Mouse (Mus musculus) adrenal gland, postnatal 14 days (tissue): ENCODE data around the gene Wwc2. TPM values are rescaled to one million over a fixed set of nuclear protein-coding genes. Genes with fewer than 3 reads are reported as not detected.

ENCODE experiments used
- DNase-seq: peaks from one replicate; pipeline ENCODE4 v3.0.0; 2021; ENCODE audit warnings: mixed read lengths
- total RNA-seq: library from RNA; stranded (reverse); gene quantifications from 2 replicates; pipeline ENCODE4 v1.2.3, GENCODE M21; 2021

Gene Wwc2
- total RNA-seq, 1 experiment from 2014 or later = 26.5 TPM

- peak; percentile 70 for DNase-seq
These were observed 904 bp downstream of the Wwc2 start for GRCm38 (mm10) chr8:47989655-47990385.

GRCm38 (mm10) chr8:47989211-47989610, 1.5 kb downstream of the Wwc2 start:
- no peak for DNase-seq

DNA sequence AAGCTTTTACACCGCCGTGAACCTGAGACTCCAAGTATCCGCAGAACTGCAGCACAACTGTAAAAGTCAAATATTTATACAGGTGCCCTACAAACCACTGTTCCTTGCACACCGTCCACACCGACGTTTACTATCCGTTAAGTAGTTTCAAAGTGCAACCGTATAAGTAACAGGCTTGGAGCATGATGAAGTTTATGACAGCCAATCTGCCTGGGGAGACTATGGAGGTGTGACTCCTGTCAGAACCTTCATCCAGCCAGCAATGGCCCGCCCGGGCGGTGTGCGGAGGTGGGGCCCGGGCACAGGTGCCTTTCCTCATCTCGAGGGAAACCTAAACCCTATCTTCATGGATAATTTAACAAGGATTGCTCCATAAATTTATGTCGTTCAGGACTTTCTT, 2.6 kb downstream of the Wwc2 start:
- DNase-seq = no peak

DNA sequence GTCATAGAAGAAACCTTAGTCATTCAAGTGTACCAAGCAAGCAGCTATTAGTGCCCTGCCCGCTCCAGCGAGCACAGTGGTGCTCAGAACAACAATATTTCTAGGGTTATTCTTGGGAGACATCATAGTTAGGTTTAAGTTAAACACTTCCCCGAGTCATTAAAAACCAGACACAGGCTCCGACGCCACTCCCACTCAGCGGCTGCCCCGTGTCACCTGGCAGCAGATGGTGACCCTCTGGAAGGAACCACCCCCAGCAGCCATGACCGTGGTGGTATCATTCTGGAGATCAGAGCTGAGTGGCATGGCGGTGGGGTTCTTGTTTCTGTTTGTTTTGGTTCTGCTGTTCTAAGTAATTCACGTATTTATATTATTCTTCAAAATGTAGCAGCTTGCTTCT, 5.1 kb downstream of the Wwc2 start:
- no peak for DNase-seq

- no peak for DNase-seq
These were observed 5.5 kb downstream of the Wwc2 start for GRCm38 (mm10) chr8:47985243-47985642.

GRCm38 (mm10) chr8:47981075-47981474, 9.6 kb downstream of the Wwc2 start:
- no peak for DNase-seq

DNA sequence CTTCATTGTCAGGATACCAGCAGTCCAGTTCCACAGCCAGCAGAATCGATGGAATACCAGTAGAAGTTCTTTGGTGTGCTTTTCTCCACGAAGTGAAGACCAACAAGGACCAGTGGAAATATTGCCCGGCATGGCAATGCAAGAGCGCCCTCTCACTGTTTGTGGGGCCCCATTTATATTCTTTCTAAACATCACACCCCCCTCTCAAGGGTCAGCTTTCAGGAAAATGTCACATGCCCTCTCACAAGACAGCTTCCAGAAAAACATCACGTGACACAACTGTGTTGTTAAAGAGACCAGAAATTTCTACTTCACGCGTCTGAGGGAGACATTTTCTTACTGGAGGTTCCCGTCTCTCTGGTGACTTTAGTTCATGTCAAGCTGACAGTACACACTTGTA, 10.8 kb downstream of the Wwc2 start:
- DNase-seq = no peak

GRCm38 (mm10) chr8:47978755-47979154, 12.0 kb downstream of the Wwc2 start:
- peak; percentile 59 for DNase-seq

DNA sequence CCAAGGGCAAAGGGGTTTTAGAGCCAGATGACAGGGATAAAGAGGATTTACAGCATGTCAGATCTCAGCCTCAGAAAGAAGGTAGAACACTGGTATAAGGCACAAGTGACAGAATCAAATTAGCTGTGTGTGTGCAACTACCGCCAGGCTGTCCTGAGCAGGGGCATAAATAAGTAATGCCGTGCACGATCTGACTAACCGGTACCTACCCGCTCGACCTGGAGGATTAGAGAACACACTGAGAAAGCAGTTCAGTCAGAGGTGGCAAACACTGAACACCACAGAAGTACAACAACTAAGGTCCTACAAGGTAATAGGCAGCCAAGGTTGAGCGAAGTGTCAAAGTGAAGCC, 15.8 kb downstream of the Wwc2 start:
- DNase-seq = no peak

DNA sequence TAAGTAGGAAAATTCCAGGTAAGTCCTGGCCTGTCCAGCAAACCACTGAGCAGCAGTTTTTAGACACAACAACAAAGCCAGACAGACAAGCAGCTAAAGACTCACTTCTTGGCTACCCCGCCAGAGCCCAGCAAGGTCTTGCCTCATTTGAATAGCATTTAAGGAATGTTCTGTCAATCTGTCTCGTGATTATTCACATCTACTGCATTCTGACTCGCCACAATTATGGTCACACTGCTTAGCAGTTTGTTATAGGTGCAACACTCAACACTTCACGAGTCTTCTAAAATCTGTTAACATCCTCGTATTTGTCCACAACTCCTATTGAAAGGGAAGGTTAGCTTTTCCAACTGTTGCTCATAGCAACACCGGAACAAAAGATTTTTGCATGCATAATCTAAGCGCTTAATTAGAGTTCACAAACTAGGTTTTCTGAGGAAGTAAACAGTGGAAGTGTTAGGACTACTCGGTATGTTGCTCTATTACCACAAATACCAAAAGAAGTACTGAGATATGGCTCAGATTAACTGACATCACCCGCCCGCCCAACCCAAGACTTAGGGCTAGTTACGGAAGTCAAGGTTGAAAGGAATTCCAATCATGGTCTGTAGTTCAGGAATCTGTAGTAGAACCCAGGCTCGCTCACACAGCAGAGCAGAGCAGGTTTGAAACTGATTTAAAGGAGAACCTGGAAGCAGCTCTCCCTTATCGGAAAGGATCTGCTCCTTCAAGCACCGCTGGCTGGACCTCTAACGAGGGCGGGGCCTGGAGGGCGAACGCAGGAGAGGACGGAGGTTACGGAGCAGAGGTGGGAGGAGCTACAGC, 16.4 kb downstream of the Wwc2 start:
- peak; percentile 92 for DNase-seq

DNA sequence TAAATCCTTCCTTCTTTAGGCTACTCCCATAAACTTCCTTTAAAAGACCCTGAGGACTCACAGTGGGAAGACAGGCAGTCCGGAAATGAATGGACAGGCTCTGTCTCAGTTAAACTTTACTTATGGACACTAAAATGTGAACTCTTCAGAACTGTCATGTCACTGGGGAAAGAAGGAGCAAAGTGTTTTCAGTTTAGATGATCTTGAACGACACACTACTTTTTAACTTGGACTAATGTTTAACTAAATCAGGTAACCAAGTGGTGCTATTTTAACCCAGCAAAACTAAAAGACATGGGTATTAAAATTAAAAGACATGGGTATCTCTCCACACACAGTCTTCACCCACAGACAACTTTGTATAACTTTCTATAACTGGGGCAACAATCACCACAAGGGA, 19.6 kb downstream of the Wwc2 start:
- no peak for DNase-seq

DNA sequence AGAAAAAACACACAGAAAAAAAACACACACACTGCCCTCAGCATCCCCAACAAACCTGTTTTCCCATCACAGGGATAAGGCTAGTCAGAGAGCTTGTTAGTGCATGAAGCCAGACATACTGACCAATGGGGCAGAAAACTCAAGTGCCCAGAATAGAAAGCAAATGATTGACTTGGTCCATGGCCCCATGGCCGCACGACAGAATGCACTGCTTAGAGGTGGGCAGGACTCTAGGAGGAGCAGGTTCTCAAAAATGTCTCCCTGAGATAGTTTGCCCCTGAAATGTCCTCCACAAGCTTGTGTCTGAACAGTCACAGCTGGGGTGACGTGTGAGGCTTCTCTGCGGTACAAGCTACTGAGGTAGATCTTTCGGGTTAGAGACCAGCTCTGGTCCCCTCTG, 20.1 kb downstream of the Wwc2 start:
- DNase-seq = no peak

- DNase-seq = no peak
These were observed 23.4 kb downstream of the Wwc2 start for GRCm38 (mm10) chr8:47967045-47967920.

GRCm38 (mm10) chr8:47962484-47962883, 28.2 kb downstream of the Wwc2 start:
- DNase-seq = no peak

DNA sequence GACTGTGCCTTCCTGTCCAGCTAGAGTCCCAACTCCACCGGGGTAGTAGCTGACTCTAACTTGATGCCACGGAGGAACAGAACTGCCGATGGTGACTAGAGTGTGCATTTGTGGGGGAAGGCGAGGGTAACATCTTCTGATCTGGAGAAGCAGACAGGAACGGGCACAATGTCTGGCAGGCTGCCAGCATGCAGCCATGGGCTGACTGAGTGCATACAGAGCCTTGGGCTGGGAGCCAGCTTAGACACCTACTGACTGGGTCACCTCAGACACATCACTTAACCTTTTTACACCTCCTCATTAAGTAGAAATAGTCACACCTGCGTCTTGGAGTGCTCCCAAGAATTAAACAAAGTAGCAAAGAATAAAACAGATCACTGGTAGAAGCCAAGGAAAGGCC, 28.7 kb downstream of the Wwc2 start:
- peak; percentile 79 for DNase-seq

GRCm38 (mm10) chr8:47957560-47957959, 33.2 kb downstream of the Wwc2 start:
- no peak for DNase-seq

DNA sequence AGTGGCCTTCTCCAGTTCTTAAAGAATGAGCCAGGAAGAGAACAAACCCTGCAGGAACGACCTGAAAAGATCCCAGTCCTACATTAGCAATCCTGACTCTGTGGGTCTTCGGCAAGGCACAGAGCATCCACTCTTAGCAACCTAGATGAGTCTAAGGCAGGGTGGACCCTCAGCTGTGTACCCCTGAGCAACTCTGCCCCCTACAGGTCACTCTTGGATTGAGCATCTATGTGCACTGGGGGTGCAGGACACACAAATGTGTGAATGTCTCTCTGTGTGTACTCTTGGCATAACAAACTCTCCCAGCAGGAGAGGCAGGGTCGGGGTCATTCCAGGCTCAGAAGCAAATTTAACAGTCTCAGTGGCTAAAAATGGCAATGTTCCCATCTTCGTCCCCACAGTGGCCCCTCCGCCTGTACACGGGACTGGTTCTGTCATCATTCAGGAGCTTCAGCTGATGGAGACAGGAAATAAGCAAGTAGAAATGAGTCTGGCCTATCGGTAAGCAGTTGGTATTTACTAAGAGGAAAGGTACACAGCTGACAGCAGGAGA, 39.3 kb downstream of the Wwc2 start:
- peak; percentile 39 for DNase-seq

DNA sequence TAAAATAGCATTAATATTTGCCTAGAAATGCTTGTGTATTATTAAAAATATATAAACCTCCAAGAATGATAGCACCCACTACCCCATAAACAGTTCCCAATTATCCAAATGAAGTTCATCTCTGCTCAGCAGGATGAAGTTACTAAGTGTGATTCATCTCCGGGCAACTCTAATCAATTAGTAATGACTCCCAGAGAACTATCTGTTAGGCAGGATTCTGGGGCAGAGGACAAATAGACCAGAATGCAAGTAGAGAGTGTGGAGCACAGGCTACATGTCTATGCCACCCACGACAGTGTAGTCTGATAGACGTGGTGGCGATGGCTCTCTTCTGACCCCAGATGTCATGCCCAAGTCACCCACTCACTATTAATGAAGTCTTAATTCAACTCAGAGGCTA, 41.9 kb downstream of the Wwc2 start:
- DNase-seq = no peak

GRCm38 (mm10) chr8:47947672-47948618, 42.8 kb downstream of the Wwc2 start:
- no peak for DNase-seq

DNA sequence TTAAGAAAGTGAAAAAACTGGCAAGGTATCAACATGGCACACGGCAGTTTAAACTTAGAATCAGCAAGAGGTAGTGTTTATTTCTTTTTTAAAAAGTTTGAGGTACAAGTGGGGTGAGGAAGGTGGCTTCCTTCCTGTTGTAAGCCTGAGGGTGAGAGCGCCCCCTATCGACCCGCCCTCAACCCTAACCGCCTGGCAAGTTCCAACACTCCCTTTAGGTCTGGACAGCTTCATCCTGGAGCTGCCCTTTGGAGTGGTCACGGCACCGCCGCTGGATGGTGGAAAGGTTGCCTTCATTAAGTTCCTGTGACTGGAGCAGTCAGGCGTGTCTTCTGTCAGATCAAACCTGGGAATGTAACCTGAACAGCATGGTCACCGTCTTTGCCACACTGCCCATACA, 47.7 kb downstream of the Wwc2 start:
- DNase-seq = peak; percentile 33

DNA sequence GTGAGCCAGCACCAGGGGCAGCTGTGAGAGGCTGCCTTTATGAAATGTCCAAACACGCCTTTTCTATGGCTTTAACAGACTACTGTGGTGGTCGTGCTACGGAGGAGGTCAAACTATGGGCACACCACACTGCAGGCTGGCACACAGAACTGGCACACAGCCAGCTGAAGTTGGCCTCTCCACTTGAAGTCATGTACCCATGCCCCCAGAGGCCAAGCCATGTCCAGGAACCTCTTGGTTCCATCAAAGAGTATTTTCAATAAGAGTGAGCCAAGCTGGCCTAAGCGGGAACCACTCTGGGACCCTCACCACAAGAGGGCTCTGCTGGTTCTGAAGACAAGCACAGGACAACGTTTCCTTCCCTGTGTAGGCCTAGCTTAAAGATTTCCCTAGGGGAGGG, 49.7 kb downstream of the Wwc2 start:
- DNase-seq = peak; percentile 36
